Mouse (Mus musculus): ENCODE measurements around the gene Pnmal1. TPM values are rescaled to one million over a fixed set of nuclear protein-coding genes. Genes with fewer than 3 reads are reported as not detected.

Pnmal1 gene
- polyA plus RNA-seq, 1 experiment from 2014 or later, result 0.02 TPM

GRCm38 (mm10) chr7:16995345-16995744, 35.9 kb downstream of the Pnmal1 start:
- Histone ChIP-seq H3K27me3 (ENCODE audit: insufficient read depth, low read length) (no peaks in the 10 kb centered on the region), H3K4me2 (ENCODE audit: low read depth, low read length) (peak overlapping the region; percentile 79; the same call in 1 of the 2 replicates), H3K27ac (ENCODE audit: low read depth) (no peak overlapping the region), H3K4me1 (ENCODE audit: insufficient read depth) (peaks cover 33% of the 10 kb centered on the region), H3K36me3 (replicated peaks; ENCODE audit: insufficient read depth, low read length) (no peaks in the 10 kb centered on the region), H3K4me3 (ENCODE audit: low read depth, low read length) (no peak overlapping the region), H3K9me3 (ENCODE audit: low read length) (no peaks in the 10 kb centered on the region), H3K9ac (replicated peaks) (no peak overlapping the region)
- no peak for ATAC-seq
- WGBS (ENCODE audit: insufficient replicate concordance), result 76% methylated on average over 4 of the region's 4 CpGs
- no peak for TF ChIP-seq EP300 (IDR thresholded peaks at IDR 0.05; ENCODE audit: low read depth)
- no peak for DNase-seq

- H3K4me2 ChIP-seq (ENCODE audit: low read depth, low read length), result peak overlapping the region; percentile 15; the same call in 1 of the 2 replicates
- TF ChIP-seq CTCF (IDR thresholded peaks at IDR 0.05; ENCODE audit: low read depth), result no peak
- peak; percentile 56 for TF ChIP-seq EP300 (IDR thresholded peaks at IDR 0.05; ENCODE audit: low read depth)
- H3K4me1 ChIP-seq (ENCODE audit: insufficient read depth), result peaks cover 27% of the 10 kb centered on the region
- H3K9me3 ChIP-seq (ENCODE audit: low read length), result no peaks in the 10 kb centered on the region
- H3K36me3 ChIP-seq (replicated peaks; ENCODE audit: insufficient read depth, low read length), result no peaks in the 10 kb centered on the region
- H3K9ac ChIP-seq (replicated peaks), result no peak overlapping the region
- no peaks in the 10 kb centered on the region for H3K27me3 ChIP-seq (ENCODE audit: insufficient read depth, low read length)
- H3K27ac ChIP-seq (ENCODE audit: low read depth), result no peak overlapping the region; the same call in 1 of the 2 replicates
- no peak for DNase-seq
- ATAC-seq, result peak; percentile 28
- no peak overlapping the region for H3K4me3 ChIP-seq (ENCODE audit: low read depth, low read length)
- 48% methylated on average over 4 of the region's 4 CpGs for WGBS (ENCODE audit: insufficient replicate concordance)
Measured at GRCm38 (mm10) chr7:16999233-16999632, 39.8 kb downstream of the Pnmal1 start.

- H3K4me3 ChIP-seq (ENCODE audit: low read depth, low read length), result no peak overlapping the region
- H3K27me3 ChIP-seq (ENCODE audit: insufficient read depth, low read length), result no peaks in the 10 kb centered on the region
- DNase-seq (peak; percentile 92), ATAC-seq (peak; percentile 56)
- TF ChIP-seq CTCF (IDR thresholded peaks at IDR 0.05; ENCODE audit: low read depth), result peak; percentile 99
- no peak for TF ChIP-seq EP300 (IDR thresholded peaks at IDR 0.05; ENCODE audit: low read depth)
- H3K36me3 ChIP-seq (replicated peaks; ENCODE audit: insufficient read depth, low read length), result 0 out of 2 replicates have a peak, but pooled peaks cover 4% of the 10 kb centered on the region
- WGBS (ENCODE audit: insufficient replicate concordance), result 23% methylated on average over 4 of the region's 4 CpGs
- no peak overlapping the region; the same call in 1 of the 2 replicates for H3K27ac ChIP-seq (ENCODE audit: low read depth)
- peak overlapping the region; percentile 15; the same call in 1 of the 2 replicates for H3K4me2 ChIP-seq (ENCODE audit: low read depth, low read length)
- H3K9me3 ChIP-seq (ENCODE audit: low read length), result no peaks in the 10 kb centered on the region
- peaks cover 24% of the 10 kb centered on the region for H3K4me1 ChIP-seq (ENCODE audit: insufficient read depth)
- no peak overlapping the region for H3K9ac ChIP-seq (replicated peaks)
Measured at GRCm38 (mm10) chr7:16999650-17000049, 40.2 kb downstream of the Pnmal1 start.

GRCm38 (mm10) chr7:17002375-17003195, 43.1 kb downstream of the Pnmal1 start:
- TF ChIP-seq CTCF (IDR thresholded peaks at IDR 0.05; ENCODE audit: low read depth) (peak; percentile 91), EP300 (IDR thresholded peaks at IDR 0.05; ENCODE audit: low read depth) (no peak)
- H3K27me3 ChIP-seq (ENCODE audit: insufficient read depth, low read length), result no peaks in the 10 kb centered on the region
- peak overlapping the region; percentile 70 for H3K27ac ChIP-seq (ENCODE audit: low read depth)
- peaks cover 17% of the 10 kb centered on the region for H3K4me1 ChIP-seq (ENCODE audit: insufficient read depth)
- H3K4me3 ChIP-seq (ENCODE audit: low read depth, low read length), result no peak overlapping the region
- no peak overlapping the region for H3K9ac ChIP-seq (replicated peaks)
- ATAC-seq (peak; percentile 70), DNase-seq (peak; percentile 88)
- H3K36me3 ChIP-seq (replicated peaks; ENCODE audit: insufficient read depth, low read length), result peaks cover 31% of the 10 kb centered on the region
- no peak overlapping the region for H3K4me2 ChIP-seq (ENCODE audit: low read depth, low read length)
- H3K9me3 ChIP-seq (ENCODE audit: low read length), result no peaks in the 10 kb centered on the region
- WGBS (ENCODE audit: insufficient replicate concordance), result 15% methylated on average over 7 of the region's 7 CpGs

- no peak overlapping the region for H3K4me3 ChIP-seq (ENCODE audit: low read depth, low read length)
- peaks cover 38% of the 10 kb centered on the region for H3K36me3 ChIP-seq (replicated peaks; ENCODE audit: insufficient read depth, low read length)
- 54% methylated on average over 7 of the region's 7 CpGs for WGBS (ENCODE audit: insufficient replicate concordance)
- 0 out of 2 replicates have a peak overlapping the region, but pooled peaks have one; percentile 13 for H3K9ac ChIP-seq (replicated peaks)
- H3K27ac ChIP-seq (ENCODE audit: low read depth), result peak overlapping the region; percentile 70
- no peak for TF ChIP-seq EP300 (IDR thresholded peaks at IDR 0.05; ENCODE audit: low read depth)
- TF ChIP-seq CTCF (IDR thresholded peaks at IDR 0.05; ENCODE audit: low read depth), result no peak
- ATAC-seq (peak; percentile 62), DNase-seq (no peak)
- no peaks in the 10 kb centered on the region for H3K27me3 ChIP-seq (ENCODE audit: insufficient read depth, low read length)
- no peak overlapping the region for H3K4me2 ChIP-seq (ENCODE audit: low read depth, low read length)
- H3K9me3 ChIP-seq (ENCODE audit: low read length), result no peaks in the 10 kb centered on the region
- peaks cover 17% of the 10 kb centered on the region for H3K4me1 ChIP-seq (ENCODE audit: insufficient read depth)
Measured at GRCm38 (mm10) chr7:17003230-17003960, 43.9 kb downstream of the Pnmal1 start.

- H3K4me3 ChIP-seq (ENCODE audit: low read depth, low read length), result no peak overlapping the region
- no peaks in the 10 kb centered on the region for H3K9me3 ChIP-seq (ENCODE audit: low read length)
- 68% methylated on average over 7 of the region's 7 CpGs for WGBS (ENCODE audit: insufficient replicate concordance)
- no peaks in the 10 kb centered on the region for H3K27me3 ChIP-seq (ENCODE audit: insufficient read depth, low read length)
- ATAC-seq, result no peak
- DNase-seq, result no peak
- no peak overlapping the region for H3K27ac ChIP-seq (ENCODE audit: low read depth)
- H3K36me3 ChIP-seq (replicated peaks; ENCODE audit: insufficient read depth, low read length), result peaks cover 48% of the 10 kb centered on the region
- H3K4me2 ChIP-seq (ENCODE audit: low read depth, low read length), result no peak overlapping the region
- peaks cover 12% of the 10 kb centered on the region for H3K4me1 ChIP-seq (ENCODE audit: insufficient read depth)
- no peak overlapping the region for H3K9ac ChIP-seq (replicated peaks)
- TF ChIP-seq CTCF (IDR thresholded peaks at IDR 0.05; ENCODE audit: low read depth), result no peak
- TF ChIP-seq EP300 (IDR thresholded peaks at IDR 0.05; ENCODE audit: low read depth), result no peak
Measured at GRCm38 (mm10) chr7:17004716-17005115, 45.2 kb downstream of the Pnmal1 start.
